Mouse (Mus musculus): ENCODE measurements around the gene Gltpd2. TPM values are rescaled to one million over a fixed set of nuclear protein-coding genes. Genes with fewer than 3 reads are reported as not detected.
A peak's percentile ranks its signal among the peaks of the same experiment; 100 is the strongest.

The Gltpd2 gene
- polyA plus RNA-seq, 1 experiment from 2014 or later, result 0.40 TPM

- Histone ChIP-seq H3K36me3 (ENCODE audit: control insufficient read depth, insufficient read depth, low read length) (no peaks in the 10 kb centered on the region), H3K4me2 (ENCODE audit: low read length) (peak overlapping the region; percentile 65), H3K27me3 (replicated peaks; ENCODE audit: control insufficient read depth, insufficient read depth, low read length) (no peaks in the 10 kb centered on the region; the same call in 1 of the 2 replicates), H3K9me3 (ENCODE audit: control insufficient read depth, low read length) (no peaks in the 10 kb centered on the region), H3K4me1 (ENCODE audit: control insufficient read depth, insufficient read depth, low read depth, low read length) (peaks cover 8% of the 10 kb centered on the region), H3K4me3 (ENCODE audit: low read length) (peak overlapping the region; percentile 57), H3K27ac (ENCODE audit: low read depth, low read length) (peak overlapping the region; percentile 68; the same call in 1 of the 2 replicates), H3K9ac (ENCODE audit: low read depth, low read length) (0 out of 2 replicates have a peak overlapping the region, but pooled peaks have one; percentile 5)
- WGBS, result 58% methylated on average over 5 of the region's 5 CpGs
- ATAC-seq, result peak; percentile 63
These were observed 22.4 kb downstream of the Gltpd2 start for GRCm38 (mm10) chr11:70541415-70541814.

- Histone ChIP-seq H3K27ac (ENCODE audit: low read depth, low read length) (no peak overlapping the region), H3K4me1 (ENCODE audit: control insufficient read depth, insufficient read depth, low read depth, low read length) (peaks cover 8% of the 10 kb centered on the region), H3K36me3 (ENCODE audit: control insufficient read depth, insufficient read depth, low read length) (no peaks in the 10 kb centered on the region), H3K4me2 (ENCODE audit: low read length) (no peak overlapping the region), H3K9me3 (ENCODE audit: control insufficient read depth, low read length) (no peaks in the 10 kb centered on the region), H3K4me3 (ENCODE audit: low read length) (no peak overlapping the region), H3K27me3 (replicated peaks; ENCODE audit: control insufficient read depth, insufficient read depth, low read length) (no peaks in the 10 kb centered on the region; the same call in 1 of the 2 replicates), H3K9ac (ENCODE audit: low read depth, low read length) (no peak overlapping the region)
- no peak for ATAC-seq
- 69% methylated on average over 7 of the region's 7 CpGs for WGBS
These were observed 25.5 kb downstream of the Gltpd2 start for GRCm38 (mm10) chr11:70544496-70544895.

- Histone ChIP-seq H3K9me3 (ENCODE audit: control insufficient read depth, low read length) (no peaks in the 10 kb centered on the region), H3K27me3 (replicated peaks; ENCODE audit: control insufficient read depth, insufficient read depth, low read length) (peaks cover 2% of the 10 kb centered on the region; the same call in 1 of the 2 replicates), H3K4me1 (ENCODE audit: control insufficient read depth, insufficient read depth, low read depth, low read length) (no peaks in the 10 kb centered on the region), H3K4me3 (ENCODE audit: low read length) (no peak overlapping the region), H3K36me3 (ENCODE audit: control insufficient read depth, insufficient read depth, low read length) (peaks cover 5% of the 10 kb centered on the region; the same call in 1 of the 2 replicates), H3K9ac (ENCODE audit: low read depth, low read length) (no peak overlapping the region), H3K27ac (ENCODE audit: low read depth, low read length) (no peak overlapping the region), H3K4me2 (ENCODE audit: low read length) (no peak overlapping the region)
- ATAC-seq, result no peak
- WGBS, result 89% methylated on average over 8 of the region's 8 CpGs
These were observed 32.5 kb downstream of the Gltpd2 start for GRCm38 (mm10) chr11:70551526-70551925.

- Histone ChIP-seq H3K27me3 (replicated peaks; ENCODE audit: control insufficient read depth, insufficient read depth, low read length) (peaks cover 2% of the 10 kb centered on the region; the same call in 1 of the 2 replicates), H3K9ac (ENCODE audit: low read depth, low read length) (no peak overlapping the region), H3K4me2 (ENCODE audit: low read length) (no peak overlapping the region), H3K4me1 (ENCODE audit: control insufficient read depth, insufficient read depth, low read depth, low read length) (no peaks in the 10 kb centered on the region), H3K27ac (ENCODE audit: low read depth, low read length) (no peak overlapping the region), H3K36me3 (ENCODE audit: control insufficient read depth, insufficient read depth, low read length) (peaks cover 10% of the 10 kb centered on the region; the same call in 1 of the 2 replicates), H3K4me3 (ENCODE audit: low read length) (no peak overlapping the region), H3K9me3 (ENCODE audit: control insufficient read depth, low read length) (no peaks in the 10 kb centered on the region)
- 25% methylated on average over 7 of the region's 7 CpGs for WGBS
- ATAC-seq, result no peak
These were observed 34.9 kb downstream of the Gltpd2 start for GRCm38 (mm10) chr11:70553940-70554339.

- Histone ChIP-seq H3K9ac (ENCODE audit: low read depth, low read length) (no peak overlapping the region), H3K9me3 (ENCODE audit: control insufficient read depth, low read length) (no peaks in the 10 kb centered on the region), H3K4me3 (ENCODE audit: low read length) (no peak overlapping the region), H3K4me2 (ENCODE audit: low read length) (no peak overlapping the region), H3K27me3 (replicated peaks; ENCODE audit: control insufficient read depth, insufficient read depth, low read length) (peaks cover 2% of the 10 kb centered on the region; the same call in 1 of the 2 replicates), H3K36me3 (ENCODE audit: control insufficient read depth, insufficient read depth, low read length) (peaks cover 10% of the 10 kb centered on the region; the same call in 1 of the 2 replicates), H3K4me1 (ENCODE audit: control insufficient read depth, insufficient read depth, low read depth, low read length) (peaks cover 6% of the 10 kb centered on the region), H3K27ac (ENCODE audit: low read depth, low read length) (no peak overlapping the region)
- 91% methylated on average over 9 of the region's 9 CpGs for WGBS
- ATAC-seq, result no peak
These were observed 38.5 kb downstream of the Gltpd2 start for GRCm38 (mm10) chr11:70557545-70557944.

- 0% methylated on average over 2 of the region's 2 CpGs for WGBS
- ATAC-seq, result no peak
- peak overlapping the region; percentile 90 for H3K27ac ChIP-seq (ENCODE audit: low read depth, low read length)
- H3K4me1 ChIP-seq (ENCODE audit: control insufficient read depth, insufficient read depth, low read depth, low read length), result peaks cover 31% of the 10 kb centered on the region
- H3K9ac ChIP-seq (ENCODE audit: low read depth, low read length), result peak overlapping the region; percentile 97
- no peaks in the 10 kb centered on the region for H3K9me3 ChIP-seq (ENCODE audit: control insufficient read depth, low read length)
- peak overlapping the region; percentile 97 for H3K4me2 ChIP-seq (ENCODE audit: low read length)
- H3K27me3 ChIP-seq (replicated peaks; ENCODE audit: control insufficient read depth, insufficient read depth, low read length), result no peaks in the 10 kb centered on the region
- H3K36me3 ChIP-seq (ENCODE audit: control insufficient read depth, insufficient read depth, low read length), result peaks cover 5% of the 10 kb centered on the region; the same call in 1 of the 2 replicates
- peak overlapping the region; percentile 98 for H3K4me3 ChIP-seq (ENCODE audit: low read length)
These were observed 42.9 kb downstream of the Gltpd2 start for GRCm38 (mm10) chr11:70561937-70562286.

- H3K27me3 ChIP-seq (replicated peaks; ENCODE audit: control insufficient read depth, insufficient read depth, low read length), result no peaks in the 10 kb centered on the region
- H3K27ac ChIP-seq (ENCODE audit: low read depth, low read length), result peak within 1 kb of the TSS; percentile 90
- peaks cover 33% of the 10 kb centered on the region for H3K4me1 ChIP-seq (ENCODE audit: control insufficient read depth, insufficient read depth, low read depth, low read length)
- ATAC-seq, result peak; percentile 96
- H3K36me3 ChIP-seq (ENCODE audit: control insufficient read depth, insufficient read depth, low read length), result peaks cover 2% of the 10 kb centered on the region; the same call in 1 of the 2 replicates
- peak within 1 kb of the TSS; percentile 98 for H3K4me3 ChIP-seq (ENCODE audit: low read length)
- H3K9ac ChIP-seq (ENCODE audit: low read depth, low read length), result peak within 1 kb of the TSS; percentile 97
- peak within 1 kb of the TSS; percentile 97 for H3K4me2 ChIP-seq (ENCODE audit: low read length)
- no peaks in the 10 kb centered on the region for H3K9me3 ChIP-seq (ENCODE audit: control insufficient read depth, low read length)
- under 1% methylated on average over 42 of the region's 57 CpGs for WGBS
These were observed 43.4 kb downstream of the Gltpd2 start, which contains the start of gene Mink1 for GRCm38 (mm10) chr11:70562287-70562994. Mink1 (plus strand) TSS chr11:70562881.

GRCm38 (mm10) chr11:70562995-70563469 lies 44.0 kb downstream of the Gltpd2 start:
- Histone ChIP-seq H3K27me3 (replicated peaks; ENCODE audit: control insufficient read depth, insufficient read depth, low read length) (no peaks in the 10 kb centered on the region), H3K27ac (ENCODE audit: low read depth, low read length) (peak overlapping the region; percentile 90), H3K4me1 (ENCODE audit: control insufficient read depth, insufficient read depth, low read depth, low read length) (peaks cover 33% of the 10 kb centered on the region), H3K9ac (ENCODE audit: low read depth, low read length) (peak overlapping the region; percentile 97), H3K36me3 (ENCODE audit: control insufficient read depth, insufficient read depth, low read length) (no peaks in the 10 kb centered on the region), H3K4me3 (ENCODE audit: low read length) (peak overlapping the region; percentile 98), H3K4me2 (ENCODE audit: low read length) (peak overlapping the region; percentile 97), H3K9me3 (ENCODE audit: control insufficient read depth, low read length) (no peaks in the 10 kb centered on the region)
- peak; percentile 40 for ATAC-seq
- 0% methylated on average over 25 of the region's 31 CpGs for WGBS

- WGBS, result 3% methylated on average over 25 of the region's 25 CpGs
- Histone ChIP-seq H3K9ac (ENCODE audit: low read depth, low read length) (peak overlapping the region; percentile 97), H3K27ac (ENCODE audit: low read depth, low read length) (peak overlapping the region; percentile 90), H3K36me3 (ENCODE audit: control insufficient read depth, insufficient read depth, low read length) (no peaks in the 10 kb centered on the region), H3K4me1 (ENCODE audit: control insufficient read depth, insufficient read depth, low read depth, low read length) (peaks cover 33% of the 10 kb centered on the region), H3K4me2 (ENCODE audit: low read length) (peak overlapping the region; percentile 97), H3K4me3 (ENCODE audit: low read length) (peak overlapping the region; percentile 98), H3K27me3 (replicated peaks; ENCODE audit: control insufficient read depth, insufficient read depth, low read length) (no peaks in the 10 kb centered on the region), H3K9me3 (ENCODE audit: control insufficient read depth, low read length) (no peaks in the 10 kb centered on the region)
- ATAC-seq, result no peak
These were observed 44.7 kb downstream of the Gltpd2 start for GRCm38 (mm10) chr11:70563470-70564275.

Data from hindbrain, embryonic 16.5 days (tissue).